Mouse (Mus musculus) hindbrain, embryonic 10.5 days (tissue): Measurements from ENCODE around the gene Kat2b. TPM values are rescaled to one million over a fixed set of nuclear protein-coding genes. Genes with fewer than 3 reads are reported as not detected.

Experiments
- DNase-seq: peaks from one replicate; pipeline ENCODE4 v3.0.0-alpha.2; 2017; ENCODE audit warnings: low spot score
- H3K27ac ChIP-seq: fragments of 300-500 bp; sonication (generic); 2 replicates; pipeline ENCODE4 v1.5.1; 2016; ENCODE audit warnings: mild to moderate bottlenecking, moderate library complexity
- H3K27me3 ChIP-seq: fragments of 300-500 bp; sonication (generic); 2 replicates; pipeline ENCODE4 v1.6.1; 2016; ENCODE audit warnings: mild to moderate bottlenecking; ENCODE audit not compliant: poor library complexity, insufficient read depth, severe bottlenecking
- H3K36me3 ChIP-seq: fragments of 300-500 bp; sonication (generic); 2 replicates; pipeline ENCODE4 v1.6.1; 2016; ENCODE audit warnings: mild to moderate bottlenecking, moderate library complexity
- H3K4me1 ChIP-seq: fragments of 300-500 bp; sonication (generic); replicated peaks from 2 replicates; pipeline ENCODE4 v1.6.1; 2016; ENCODE audit warnings: mild to moderate bottlenecking
- H3K4me3 ChIP-seq: fragments of 300-500 bp; sonication (generic); 2 replicates; pipeline ENCODE4 v1.5.1; 2016; ENCODE audit warnings: mild to moderate bottlenecking, moderate library complexity
- H3K9me3 ChIP-seq: fragments of 300-500 bp; sonication (generic); 2 replicates; pipeline ENCODE4 v1.6.1; 2016; ENCODE audit warnings: mild to moderate bottlenecking, moderate library complexity
- WGBS: fragments of 180-500 bp; shearing (Covaris S2); methylation state at CpG from one replicate; pipeline ENCODE4 v1.1.7; 2016; 5-methylcytosine and 5-hydroxymethylcytosine counted together
- polyA plus RNA-seq: library from polyadenylated mRNA; unstranded; fragments of >200 nt; fragmentation: Nextera tagmentation; extraction: Ambion mirVana; gene quantifications from 2 replicates; pipeline ENCODE4 v1.2.1, GENCODE M21; 2016

Gene Kat2b
- polyA plus RNA-seq, 1 experiment from 2014 or later, result 2.5 TPM

DNA sequence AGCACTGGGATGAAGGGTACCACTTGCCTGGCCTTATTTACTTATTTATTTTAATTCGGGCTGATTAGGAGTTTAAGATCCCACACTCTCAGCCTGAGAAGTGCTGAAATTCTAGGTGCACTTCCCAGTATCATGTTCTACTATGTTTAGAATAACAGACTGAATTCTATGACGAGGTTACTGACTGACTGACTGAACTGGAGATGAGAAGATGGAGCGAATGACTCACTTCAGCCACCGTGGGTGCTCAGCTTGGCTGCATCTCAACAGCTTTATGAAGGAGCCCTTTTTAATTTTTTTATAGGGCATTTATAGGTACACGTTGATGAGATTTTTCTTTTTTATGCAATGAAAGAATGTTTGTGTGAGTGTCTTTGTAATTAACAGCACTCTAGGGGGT lies 11.1 kb downstream of the Kat2b start:
- H3K4me1 ChIP-seq, result peaks cover 9% of the 10 kb centered on the region
- H3K36me3 ChIP-seq, result no peaks in the 10 kb centered on the region
- DNase-seq, result no peak
- no peak overlapping the region for H3K27ac ChIP-seq
- 86% methylated on average over 5 of the region's 5 CpGs for WGBS
- H3K4me3 ChIP-seq, result no peak overlapping the region
- no peaks in the 10 kb centered on the region for H3K27me3 ChIP-seq
- H3K9me3 ChIP-seq, result no peaks in the 10 kb centered on the region

DNA sequence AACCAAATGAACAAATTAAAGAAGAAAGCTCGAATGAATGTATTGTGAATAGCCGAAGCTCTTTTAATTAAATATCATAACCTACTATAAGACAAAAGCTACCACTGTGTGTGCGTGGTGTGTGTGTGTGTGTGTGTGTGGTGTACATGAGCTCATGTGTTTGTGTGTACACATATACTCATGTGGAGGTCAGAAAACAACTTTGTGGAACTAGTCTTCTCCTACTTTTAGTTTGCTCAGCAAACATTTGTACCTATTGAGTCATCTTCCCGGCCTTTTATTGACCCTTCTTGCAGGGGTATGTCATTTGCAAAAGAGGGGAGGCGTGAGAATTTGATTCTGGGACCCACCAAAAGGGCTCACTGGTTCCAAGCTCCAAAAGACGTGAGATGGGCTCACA lies 11.6 kb downstream of the Kat2b start:
- Histone ChIP-seq H3K9me3 (no peaks in the 10 kb centered on the region), H3K4me1 (peaks cover 9% of the 10 kb centered on the region), H3K27me3 (no peaks in the 10 kb centered on the region), H3K27ac (no peak overlapping the region), H3K36me3 (no peaks in the 10 kb centered on the region), H3K4me3 (no peak overlapping the region)
- DNase-seq, result no peak
- 85% methylated on average over 6 of the region's 6 CpGs for WGBS

DNA sequence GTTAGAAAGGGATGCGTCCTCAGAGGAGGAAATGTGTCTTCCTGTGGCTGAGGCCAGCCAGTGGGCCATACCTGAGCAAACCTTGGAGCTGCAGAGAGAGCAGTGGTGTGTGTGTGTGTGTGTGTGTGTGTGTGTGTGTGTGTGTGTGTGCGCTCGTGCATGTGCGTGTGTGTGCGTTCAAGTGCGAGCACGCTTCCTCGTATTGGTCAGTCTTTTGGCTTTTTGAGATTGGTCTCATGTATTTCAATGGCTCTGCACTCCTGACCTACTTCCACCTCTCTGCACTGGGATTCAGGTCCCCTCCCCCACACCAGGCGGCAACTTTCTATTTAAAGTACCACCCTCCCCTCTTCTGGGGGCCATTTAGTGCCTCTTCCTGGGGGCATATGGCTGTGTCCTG lies 12.1 kb downstream of the Kat2b start:
- no peaks in the 10 kb centered on the region for H3K36me3 ChIP-seq
- H3K9me3 ChIP-seq, result no peaks in the 10 kb centered on the region
- no peaks in the 10 kb centered on the region for H3K27me3 ChIP-seq
- peaks cover 9% of the 10 kb centered on the region for H3K4me1 ChIP-seq
- WGBS, result 63% methylated on average over 9 of the region's 9 CpGs
- DNase-seq, result no peak
- no peak overlapping the region for H3K27ac ChIP-seq
- H3K4me3 ChIP-seq, result no peak overlapping the region

DNA sequence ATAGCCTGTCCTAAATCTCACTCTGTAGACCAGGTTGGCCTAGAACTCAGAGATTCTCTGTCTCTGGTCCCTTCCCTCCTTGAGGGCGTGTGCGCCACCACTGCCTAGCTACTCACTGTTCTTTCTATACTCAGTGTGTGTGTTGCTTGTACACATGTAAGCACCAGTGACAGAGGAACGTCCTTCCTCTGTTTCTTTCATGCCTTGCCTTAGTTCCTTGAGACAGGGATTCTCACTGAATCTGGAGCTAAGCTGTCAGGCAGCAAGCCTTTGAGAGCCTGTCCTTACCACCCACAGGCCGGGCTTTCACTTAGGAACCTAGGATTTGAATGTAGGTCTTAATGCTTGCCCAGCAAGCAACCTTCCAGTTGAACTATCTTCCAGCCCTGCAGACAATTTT lies 13.0 kb downstream of the Kat2b start:
- WGBS, result 61% methylated on average over 4 of the region's 4 CpGs
- H3K27me3 ChIP-seq, result no peaks in the 10 kb centered on the region
- H3K27ac ChIP-seq, result no peak overlapping the region
- no peaks in the 10 kb centered on the region for H3K36me3 ChIP-seq
- no peaks in the 10 kb centered on the region for H3K9me3 ChIP-seq
- H3K4me3 ChIP-seq, result no peak overlapping the region
- DNase-seq, result no peak
- H3K4me1 ChIP-seq, result peaks cover 9% of the 10 kb centered on the region

DNA sequence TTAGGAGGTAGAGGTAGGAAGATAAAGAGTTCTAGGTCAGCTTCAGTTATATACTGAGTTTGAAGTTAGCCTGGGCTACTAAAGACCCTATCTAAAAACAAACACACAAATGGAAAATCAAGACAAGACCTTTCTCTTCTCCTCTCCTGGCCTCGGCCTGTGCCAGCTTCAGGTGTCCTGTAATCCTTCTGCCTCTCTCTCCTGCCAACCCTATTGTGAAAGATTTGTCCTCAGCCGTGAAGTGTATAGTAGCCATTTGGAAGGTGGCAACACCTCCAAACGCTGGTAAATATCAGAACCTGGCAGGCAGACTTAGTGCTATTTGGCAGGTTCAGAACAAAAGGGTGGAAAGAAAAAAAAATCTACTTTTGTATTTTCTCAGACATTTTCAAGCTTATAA lies 13.6 kb downstream of the Kat2b start:
- H3K27me3 ChIP-seq, result no peaks in the 10 kb centered on the region
- H3K4me3 ChIP-seq, result no peak overlapping the region
- 79% methylated on average over 3 of the region's 3 CpGs for WGBS

DNA sequence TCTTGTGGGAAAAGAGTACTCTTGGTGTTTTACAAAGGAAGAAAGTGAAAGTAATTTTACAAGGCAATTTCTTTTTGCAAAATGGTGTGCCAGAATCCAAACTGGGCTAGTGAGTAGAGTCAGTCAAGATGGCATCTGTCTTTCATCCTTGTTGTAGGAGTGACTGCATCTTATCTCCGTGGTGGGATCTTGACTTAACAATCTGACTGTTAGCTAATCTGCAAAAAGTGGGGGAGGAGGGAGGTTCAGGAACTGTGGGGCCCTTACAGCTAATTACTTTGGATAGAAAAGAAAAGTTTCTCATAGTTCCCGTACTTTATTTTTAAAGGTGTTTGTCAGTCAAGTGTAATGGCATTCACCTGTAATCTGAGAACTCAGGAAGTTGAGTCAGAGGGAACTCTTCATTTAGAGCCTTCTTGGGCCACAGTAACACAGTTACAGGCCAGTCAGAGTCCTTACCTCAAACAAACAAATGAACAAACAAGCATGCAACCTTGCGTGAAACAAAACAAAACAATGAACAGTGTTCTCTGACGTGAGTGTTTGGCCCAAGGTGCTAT lies 15.4 kb downstream of the Kat2b start:
- no peak for DNase-seq
- no peaks in the 10 kb centered on the region for H3K27me3 ChIP-seq
- no peaks in the 10 kb centered on the region for H3K36me3 ChIP-seq
- no peaks in the 10 kb centered on the region for H3K9me3 ChIP-seq
- H3K4me1 ChIP-seq, result peaks cover 12% of the 10 kb centered on the region
- H3K27ac ChIP-seq, result no peak overlapping the region
- H3K4me3 ChIP-seq, result no peak overlapping the region
- 69% methylated on average over 4 of the region's 4 CpGs for WGBS

More for the DNA sequence above, 13.6 kb downstream of the Kat2b start:
- H3K4me1 ChIP-seq, result peaks cover 9% of the 10 kb centered on the region
- H3K9me3 ChIP-seq, result no peaks in the 10 kb centered on the region
- no peak overlapping the region for H3K27ac ChIP-seq
- no peaks in the 10 kb centered on the region for H3K36me3 ChIP-seq
- no peak for DNase-seq

DNA sequence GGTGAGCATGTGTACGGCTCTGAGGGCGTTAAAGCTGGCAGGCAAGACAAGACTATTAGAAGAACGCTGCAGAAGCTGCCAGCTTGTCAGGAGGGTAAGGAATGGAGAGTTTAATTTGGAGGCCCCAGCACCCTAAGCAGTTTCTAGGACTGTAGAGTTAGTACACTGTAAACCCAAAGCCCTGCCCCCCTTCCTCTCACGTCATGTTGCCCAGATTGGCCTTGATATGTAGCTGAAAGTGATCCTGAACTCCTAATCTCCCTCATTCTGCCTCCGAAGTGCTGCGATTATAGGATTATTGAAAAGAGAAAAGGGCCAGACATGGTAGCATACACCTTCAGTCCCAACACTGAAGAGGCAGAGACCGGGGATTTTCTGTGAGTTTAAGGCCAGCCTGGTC lies 16.1 kb downstream of the Kat2b start:
- H3K27ac ChIP-seq, result no peak overlapping the region
- H3K27me3 ChIP-seq, result no peaks in the 10 kb centered on the region
- no peak for DNase-seq
- peaks cover 15% of the 10 kb centered on the region for H3K4me1 ChIP-seq
- 93% methylated on average over 7 of the region's 7 CpGs for WGBS
- H3K4me3 ChIP-seq, result no peak overlapping the region
- no peaks in the 10 kb centered on the region for H3K9me3 ChIP-seq
- H3K36me3 ChIP-seq, result no peaks in the 10 kb centered on the region

DNA sequence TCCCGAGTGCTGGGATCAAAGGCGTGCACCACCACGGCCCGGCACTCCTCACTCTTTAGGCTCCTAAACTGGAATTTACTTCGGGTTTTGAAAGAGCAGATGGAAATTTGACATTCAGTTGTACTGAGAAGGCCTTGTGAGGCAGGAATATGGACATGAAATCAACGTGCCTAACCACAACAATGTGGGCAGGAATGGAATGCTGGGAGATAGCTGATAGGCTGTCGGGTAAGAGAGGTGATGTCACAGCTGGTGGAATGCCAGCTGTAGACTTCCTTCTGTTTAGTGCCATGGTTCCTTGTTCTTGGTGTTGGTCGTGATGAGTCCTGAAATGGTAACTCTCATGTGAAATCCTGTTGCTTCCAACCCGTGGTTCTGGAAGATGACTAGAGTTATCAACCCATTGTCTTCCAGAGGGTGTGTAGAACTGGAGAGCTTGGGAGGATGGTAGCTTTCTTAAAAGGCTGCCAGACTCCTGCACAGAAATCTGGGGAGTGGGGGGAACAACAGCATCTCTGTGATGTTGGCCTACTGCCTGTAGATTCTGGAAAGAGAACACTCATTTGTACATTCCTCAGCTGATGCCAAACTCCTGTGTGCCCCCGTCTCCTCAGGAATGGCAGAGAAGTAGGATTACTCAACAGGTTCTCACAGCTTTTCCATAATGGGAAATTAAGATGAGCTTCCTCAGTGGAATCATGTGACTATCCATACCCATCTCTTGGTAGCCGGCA lies 17.4 kb downstream of the Kat2b start:
- H3K36me3 ChIP-seq, result no peaks in the 10 kb centered on the region
- DNase-seq, result no peak
- 92% methylated on average over 11 of the region's 11 CpGs for WGBS
- H3K27ac ChIP-seq, result no peak overlapping the region
- no peaks in the 10 kb centered on the region for H3K27me3 ChIP-seq
- H3K4me1 ChIP-seq, result peaks cover 7% of the 10 kb centered on the region
- H3K9me3 ChIP-seq, result no peaks in the 10 kb centered on the region
- H3K4me3 ChIP-seq, result no peak overlapping the region

DNA sequence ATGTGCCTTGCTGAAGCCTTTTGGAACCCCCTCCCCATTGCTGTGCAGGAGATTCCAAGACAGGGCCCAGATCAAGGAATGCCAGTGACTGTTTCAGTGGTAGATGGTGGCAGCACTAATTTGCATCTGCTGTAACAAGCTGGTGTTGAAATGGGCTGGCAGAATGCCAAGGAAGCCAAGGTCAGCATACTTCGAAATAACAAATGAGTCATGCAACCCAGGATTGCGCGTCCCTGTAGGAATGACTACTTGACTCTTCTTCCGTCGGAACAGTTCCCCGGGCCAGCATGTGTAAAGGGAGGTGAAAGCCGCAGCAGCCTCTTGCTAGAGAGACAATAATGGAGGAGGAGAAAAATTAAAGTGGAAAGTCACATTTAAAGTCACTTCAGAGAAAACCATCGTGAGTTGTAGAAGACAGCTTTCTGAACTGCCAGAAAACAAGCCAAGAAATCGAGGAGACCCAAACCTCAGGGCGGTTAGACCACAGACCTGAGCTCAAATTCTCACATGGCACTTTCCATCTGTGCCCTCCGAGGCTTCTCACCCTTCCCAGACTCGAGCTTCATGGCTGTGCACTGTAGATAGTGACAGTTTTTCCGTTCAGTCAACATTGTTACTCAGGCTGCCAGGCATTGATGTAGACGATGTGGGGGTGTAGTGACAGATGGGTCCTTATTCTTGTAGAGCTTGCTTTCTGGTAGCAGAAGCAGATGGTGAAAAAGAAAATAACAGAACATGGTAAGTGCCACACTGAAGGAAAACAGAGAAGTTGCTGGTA lies 20.6 kb downstream of the Kat2b start:
- no peaks in the 10 kb centered on the region for H3K27me3 ChIP-seq
- no peak overlapping the region for H3K27ac ChIP-seq
- H3K9me3 ChIP-seq, result no peaks in the 10 kb centered on the region
- peaks cover 6% of the 10 kb centered on the region for H3K4me1 ChIP-seq
- DNase-seq, result no peak
- 82% methylated on average over 14 of the region's 14 CpGs for WGBS
- H3K4me3 ChIP-seq, result no peak overlapping the region
- H3K36me3 ChIP-seq, result no peaks in the 10 kb centered on the region

DNA sequence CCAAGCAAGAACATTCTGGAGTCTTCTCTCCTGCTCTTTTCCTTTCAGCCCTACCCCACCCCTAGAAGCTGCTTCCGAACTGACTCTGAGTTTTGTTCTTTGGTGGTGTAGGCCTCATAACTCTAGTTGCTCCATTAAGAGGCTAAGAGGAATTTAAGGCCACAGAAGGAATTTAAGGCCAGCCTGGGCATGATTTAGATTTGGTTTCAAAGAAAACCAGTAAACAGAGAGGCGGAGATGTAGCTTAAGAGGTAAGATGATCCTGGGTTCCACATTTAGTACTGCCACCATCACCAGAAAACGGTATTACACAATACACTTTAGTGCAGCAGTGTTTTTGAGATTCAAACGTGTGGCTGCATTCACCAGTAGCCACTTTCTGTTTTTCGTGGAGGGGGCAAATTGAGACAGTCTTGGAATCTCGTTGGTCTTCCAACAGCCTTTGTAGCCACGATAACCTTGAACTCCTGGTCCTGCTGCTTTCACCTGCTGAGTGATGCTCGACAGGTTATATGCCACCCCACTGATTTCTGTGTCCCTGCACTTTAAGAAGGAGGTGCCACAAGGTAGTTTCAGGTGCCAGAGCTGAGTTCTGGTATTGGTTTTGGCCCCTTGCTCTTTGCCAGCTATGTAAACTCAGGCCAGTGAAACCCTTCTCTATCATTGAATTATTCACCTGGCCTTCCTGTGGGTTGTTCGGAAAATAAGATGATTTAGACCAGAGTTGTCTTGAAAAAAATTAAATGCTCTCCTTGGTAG lies 21.6 kb downstream of the Kat2b start:
- no peak for DNase-seq
- Histone ChIP-seq H3K36me3 (no peaks in the 10 kb centered on the region), H3K4me3 (no peak overlapping the region), H3K4me1 (peaks cover 6% of the 10 kb centered on the region), H3K27me3 (no peaks in the 10 kb centered on the region), H3K27ac (no peak overlapping the region), H3K9me3 (no peaks in the 10 kb centered on the region)
- 85% methylated on average over 9 of the region's 9 CpGs for WGBS

DNA sequence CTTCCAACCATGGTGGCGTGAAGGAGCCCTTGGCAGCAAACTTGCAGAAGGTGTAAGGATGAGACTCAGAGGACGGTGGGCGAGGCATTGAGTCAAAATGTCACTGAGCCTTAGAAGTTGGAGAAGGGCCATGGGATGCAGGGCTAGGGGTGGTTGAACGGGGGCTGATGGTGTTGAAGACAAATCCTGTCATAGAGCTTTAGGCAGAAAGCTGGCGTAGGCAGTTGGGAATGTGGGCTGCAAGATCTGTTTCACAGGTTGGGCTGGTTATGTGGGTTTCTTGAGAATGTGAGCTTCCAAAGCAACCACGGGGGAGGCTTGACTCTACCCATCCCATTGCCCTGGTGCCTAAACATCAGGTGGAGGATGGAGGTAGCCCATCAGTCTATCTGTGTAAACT lies 23.4 kb downstream of the Kat2b start:
- H3K4me3 ChIP-seq, result no peak overlapping the region
- no peak overlapping the region for H3K27ac ChIP-seq
- peaks cover 6% of the 10 kb centered on the region for H3K4me1 ChIP-seq
- H3K36me3 ChIP-seq, result no peaks in the 10 kb centered on the region
- no peaks in the 10 kb centered on the region for H3K9me3 ChIP-seq
- 93% methylated on average over 6 of the region's 6 CpGs for WGBS
- no peaks in the 10 kb centered on the region for H3K27me3 ChIP-seq
- DNase-seq, result no peak

DNA sequence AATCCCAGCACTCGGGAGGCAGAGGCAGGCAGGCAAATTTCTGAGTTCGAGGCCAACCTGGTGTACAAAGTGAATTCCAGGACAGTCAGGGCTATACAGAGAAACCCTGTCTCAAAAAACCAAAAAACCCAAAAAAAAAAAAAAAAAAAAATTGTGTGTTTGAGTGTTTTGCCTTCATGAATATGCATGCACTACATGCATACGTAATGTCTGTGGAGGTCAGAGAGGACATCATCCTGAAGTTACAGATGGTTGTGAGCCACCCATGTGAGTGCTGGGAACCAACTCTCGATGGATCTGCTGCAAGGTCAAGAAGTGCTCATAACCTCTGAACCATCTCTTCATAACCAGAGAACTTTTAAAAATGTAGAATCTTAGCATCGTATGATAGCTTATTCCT lies 25.2 kb downstream of the Kat2b start:
- WGBS, result 92% methylated on average over 5 of the region's 5 CpGs

DNA sequence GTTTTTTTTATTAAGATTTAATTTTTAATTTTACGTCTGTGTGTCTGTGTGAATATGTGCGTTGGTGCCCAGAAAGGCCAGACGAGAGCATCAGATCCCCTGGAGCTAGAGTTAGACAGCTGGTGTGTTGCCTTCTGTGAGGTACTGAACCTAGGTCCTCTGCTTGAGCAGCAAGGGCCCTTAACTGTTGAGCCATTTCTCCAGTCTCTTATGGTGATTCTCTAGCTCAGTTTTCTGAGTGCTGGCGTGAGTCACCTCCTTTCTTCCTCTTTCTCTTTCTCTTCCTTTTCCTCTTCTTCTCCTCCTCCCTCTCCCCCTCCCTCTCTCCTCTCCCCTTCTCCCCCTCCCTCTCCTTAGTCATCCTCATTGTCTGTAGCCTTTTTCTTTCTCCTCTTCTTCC lies 27.9 kb downstream of the Kat2b start:
- 85% methylated on average over 4 of the region's 4 CpGs for WGBS
- H3K27ac ChIP-seq, result no peak overlapping the region
- H3K4me1 ChIP-seq, result peaks cover 10% of the 10 kb centered on the region
- DNase-seq, result no peak
- no peaks in the 10 kb centered on the region for H3K27me3 ChIP-seq
- H3K9me3 ChIP-seq, result no peaks in the 10 kb centered on the region
- no peak overlapping the region for H3K4me3 ChIP-seq
- H3K36me3 ChIP-seq, result no peaks in the 10 kb centered on the region

More for the DNA sequence above, 25.2 kb downstream of the Kat2b start:
- Histone ChIP-seq H3K27ac (no peak overlapping the region), H3K27me3 (no peaks in the 10 kb centered on the region), H3K4me1 (peaks cover 15% of the 10 kb centered on the region), H3K4me3 (no peak overlapping the region), H3K9me3 (no peaks in the 10 kb centered on the region), H3K36me3 (no peaks in the 10 kb centered on the region)
- DNase-seq, result no peak
